ENCODE assay signal across 11 mouse cellular contexts in the genomic region with DNA sequence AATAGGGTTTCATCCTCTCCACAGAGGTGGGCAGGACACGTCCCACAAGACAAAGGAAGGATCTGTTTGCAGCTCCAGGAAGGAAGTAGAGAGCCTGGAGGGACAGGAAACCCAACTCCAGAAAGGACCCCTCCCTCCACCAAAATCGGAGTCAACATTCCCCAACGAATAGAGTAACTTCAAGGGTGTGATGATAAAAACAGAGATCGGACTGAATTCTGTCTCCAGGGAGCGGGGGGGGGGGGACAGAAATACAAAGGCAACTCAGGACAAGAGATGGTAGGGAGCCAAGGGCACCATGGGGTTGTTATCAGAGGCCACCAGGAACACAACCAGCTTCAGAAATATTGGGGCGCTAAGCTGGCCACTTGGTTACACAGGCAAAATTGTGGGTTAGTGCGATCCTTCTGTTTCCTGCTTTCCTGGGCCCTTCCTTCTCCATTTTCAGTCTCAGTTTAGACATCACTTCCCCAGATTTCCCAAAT.
A peak's percentile ranks its signal among the peaks of the same experiment; 100 is the strongest.
DNase-seq lines count a peak whose midpoint lies in the region; ATAC-seq and TF ChIP-seq lines count a peak whose summit lies in the region.
"Had no signal": no experiment of that assay in that cellular context is flagged by ENCODE, and none has a peak within 500 bp of the region (broad histone marks: within the 10 kb centered on the region; RNA-seq: fewer than 3 reads in every experiment).

No protein-coding gene starts in this region.

- intact Hi-C loops in left cerebral cortex, postnatal 25 days (cut with DNase I): no loop called here

- no peak for TF ChIP-seq CTCF in liver, adult 2 months (IDR thresholded peaks at IDR 0.05; ENCODE audit: low read depth, low read length)

- H3K36me3 ChIP-seq in liver, adult 2 months (ENCODE audit: control insufficient read depth, insufficient read depth, low read length): no peaks in the 10 kb centered on the region
- H3K36me3 ChIP-seq in liver, embryonic 11.5 days (ENCODE audit: control insufficient read depth, insufficient read depth, low read length): no peaks in the 10 kb centered on the region
- no peaks in the 10 kb centered on the region for H3K36me3 ChIP-seq in heart, embryonic 14.5 days (ENCODE audit: control insufficient read depth, insufficient read depth, low read length)
- H3K36me3 ChIP-seq: hindbrain, embryonic 15.5 days; limb, embryonic 13.5 days had no signal

- H3K4me2 ChIP-seq in liver, embryonic 11.5 days: no peak overlapping the region
- H3K4me2 ChIP-seq in heart, embryonic 14.5 days (ENCODE audit: low read length): no peak overlapping the region
- H3K4me2 ChIP-seq: hindbrain, embryonic 15.5 days; limb, embryonic 13.5 days had no signal

- H3K79me2 ChIP-seq in liver, adult 2 months (ENCODE audit: control insufficient read depth, insufficient read depth, low read length): no peaks in the 10 kb centered on the region

- H3K4me3 ChIP-seq in liver, adult 2 months (ENCODE audit: insufficient read depth, low read depth, low read length): no peak overlapping the region
- H3K4me3 ChIP-seq in liver, embryonic 11.5 days (ENCODE audit: low read depth, low read length): no peak overlapping the region
- H3K4me3 ChIP-seq in heart, embryonic 14.5 days (ENCODE audit: control insufficient read depth in 1 of 2, insufficient read depth in 1 of 2, low read depth in 1 of 2, low read length in 2 of 2): no peak overlapping the region
- H3K4me3 ChIP-seq: hindbrain, embryonic 15.5 days; limb, embryonic 13.5 days had no signal

- ATAC-seq in liver, embryonic 11.5 days (replicated peaks; ENCODE audit: low FRiP score): no peak
- ATAC-seq in heart, embryonic 14.5 days (ENCODE audit: insufficient number of reproducible peaks, insufficient read depth, low FRiP score, low read depth): no peak

- TF ChIP-seq POLR2A in liver, adult 2 months (IDR thresholded peaks at IDR 0.05; ENCODE audit: extremely low read depth, insufficient read depth, low read length): no peak

- peak overlapping the region; percentile 78 for H3K27ac ChIP-seq in liver, adult 2 months (replicated peaks; ENCODE audit: insufficient read depth, low read depth, low read length)
- H3K27ac ChIP-seq in liver, embryonic 11.5 days (ENCODE audit: low read depth, low read length): no peak overlapping the region
- peak overlapping the region; percentile 68 to 75; a peak in 3 of 4 replicates for H3K27ac ChIP-seq in heart, embryonic 14.5 days (replicated peaks in 1 of 2; ENCODE audit: control insufficient read depth in 1 of 2, insufficient read depth in 1 of 2, low read depth in 2 of 2, low read length in 2 of 2)

- no peaks in the 10 kb centered on the region for H3K27me3 ChIP-seq in liver, adult 2 months (ENCODE audit: control insufficient read depth, insufficient read depth, low read length)
- H3K27me3 ChIP-seq in liver, embryonic 11.5 days (replicated peaks; ENCODE audit: control insufficient read depth, insufficient read depth, low read length): no peaks in the 10 kb centered on the region
- no peaks in the 10 kb centered on the region for H3K27me3 ChIP-seq in heart, embryonic 14.5 days (ENCODE audit: control insufficient read depth, insufficient read depth, low read length)
- H3K27me3 ChIP-seq: hindbrain, embryonic 15.5 days; limb, embryonic 13.5 days had no signal

- H3K4me1 ChIP-seq in liver, adult 2 months (ENCODE audit: control insufficient read depth, insufficient read depth, low read length): no peaks in the 10 kb centered on the region
- H3K4me1 ChIP-seq in liver, embryonic 11.5 days (replicated peaks; ENCODE audit: control insufficient read depth, insufficient read depth, low read length): peaks cover 4% of the 10 kb centered on the region; the same call in 1 of the 2 replicates
- H3K4me1 ChIP-seq in heart, embryonic 14.5 days (ENCODE audit: control insufficient read depth in 2 of 2, insufficient read depth in 2 of 2, low read length in 2 of 2): peaks cover 3 to 6% of the 10 kb centered on the region in 2 experiments; a peak in 3 of 4 replicates

- no peak overlapping the region for H3K9ac ChIP-seq in liver, adult 2 months (ENCODE audit: low read depth, low read length)
- H3K9ac ChIP-seq in liver, embryonic 11.5 days (ENCODE audit: low read depth, low read length): no peak overlapping the region
- no peak overlapping the region for H3K9ac ChIP-seq in heart, embryonic 14.5 days (ENCODE audit: low read length)
- H3K9ac ChIP-seq: hindbrain, embryonic 15.5 days; limb, embryonic 13.5 days had no signal

- peak; percentile 13 for DNase-seq in liver, adult 2 months (ENCODE audit: extremely low read depth, low read depth, low spot score)
- no peak for DNase-seq in liver, embryonic 11.5 days (ENCODE audit: low spot score)
- DNase-seq in kidney, postnatal 14 days: peak; percentile 61
- peak; percentile 46 for DNase-seq in skeletal muscle tissue, adult 2 months (ENCODE audit: low read depth, low spot score)
- DNase-seq in left cerebral cortex, postnatal 25 days (ENCODE audit: low spot score in 2 of 2): no peak
- no peak for DNase-seq in spleen, postnatal 4 days (ENCODE audit: low spot score in 2 of 2)
- DNase-seq: cerebellum, postnatal 10 days; thymus, adult 18-20 months had no signal

- WGBS in liver, adult 2 months: 85% methylated on average over 7 of the region's 7 CpGs
- WGBS in liver, embryonic 11.5 days: 42% methylated on average over 7 of the region's 7 CpGs
- 53% methylated on average over 7 of the region's 7 CpGs for WGBS in heart, embryonic 14.5 days

- no peaks in the 10 kb centered on the region for H3K9me3 ChIP-seq in liver, embryonic 11.5 days (ENCODE audit: control insufficient read depth, low read length)
- no peaks in the 10 kb centered on the region for H3K9me3 ChIP-seq in heart, embryonic 14.5 days (ENCODE audit: control insufficient read depth, low read length)
- H3K9me3 ChIP-seq: hindbrain, embryonic 15.5 days; limb, embryonic 13.5 days had no signal

Comparison
In these comparisons a context has a peak if more than half of its experiments do, and no peak if none do; other contexts are left out.
1. DNase-seq: peak in liver, adult 2 months (single experiment), kidney, postnatal 14 days (single experiment) and skeletal muscle tissue, adult 2 months (single experiment); none in liver, embryonic 11.5 days (single experiment), left cerebral cortex, postnatal 25 days (0 of 2) and spleen, postnatal 4 days (0 of 2).